Mouse (Mus musculus) skeletal muscle tissue, adult 2 months (tissue): ENCODE measurements around the gene Grik3.

Experiments used
- DNase-seq: peaks from one replicate; pipeline ENCODE4 v3.0.0-alpha.2; 2012; ENCODE audit warnings: low read depth, low spot score

The Grik3 gene

GRCm38 (mm10) chr4:125491505-125492121, 1.1 kb downstream of the Grik3 start:
- no peak for DNase-seq

GRCm38 (mm10) chr4:125492122-125492505, 1.6 kb downstream of the Grik3 start:
- DNase-seq, result no peak

- no peak for DNase-seq
Observed at GRCm38 (mm10) chr4:125492706-125493105, 2.2 kb downstream of the Grik3 start.

GRCm38 (mm10) chr4:125493124-125493523, 2.6 kb downstream of the Grik3 start:
- no peak for DNase-seq

GRCm38 (mm10) chr4:125495477-125495876, 5.0 kb downstream of the Grik3 start:
- no peak for DNase-seq

GRCm38 (mm10) chr4:125497001-125497400, 6.5 kb downstream of the Grik3 start:
- no peak for DNase-seq

GRCm38 (mm10) chr4:125497471-125497870, 7.0 kb downstream of the Grik3 start:
- DNase-seq, result no peak

GRCm38 (mm10) chr4:125498866-125499265, 8.4 kb downstream of the Grik3 start:
- no peak for DNase-seq

- no peak for DNase-seq
Observed at GRCm38 (mm10) chr4:125502861-125503260, 12.4 kb downstream of the Grik3 start.

GRCm38 (mm10) chr4:125512434-125512833, 21.9 kb downstream of the Grik3 start:
- DNase-seq, result no peak

- DNase-seq, result no peak
Observed at GRCm38 (mm10) chr4:125515646-125516045, 25.1 kb downstream of the Grik3 start.

GRCm38 (mm10) chr4:125516612-125517011, 26.1 kb downstream of the Grik3 start:
- DNase-seq, result no peak

- no peak for DNase-seq
Observed at GRCm38 (mm10) chr4:125518861-125519260, 28.4 kb downstream of the Grik3 start.

GRCm38 (mm10) chr4:125522931-125523330, 32.4 kb downstream of the Grik3 start:
- no peak for DNase-seq

- DNase-seq, result no peak
Observed at GRCm38 (mm10) chr4:125525266-125525665, 34.8 kb downstream of the Grik3 start.

- no peak for DNase-seq
Observed at GRCm38 (mm10) chr4:125526425-125526824, 35.9 kb downstream of the Grik3 start.

GRCm38 (mm10) chr4:125533965-125534364, 43.5 kb downstream of the Grik3 start:
- no peak for DNase-seq

GRCm38 (mm10) chr4:125534449-125534848, 43.9 kb downstream of the Grik3 start:
- DNase-seq, result no peak

- no peak for DNase-seq
Observed at GRCm38 (mm10) chr4:125534991-125535401, 44.5 kb downstream of the Grik3 start.

GRCm38 (mm10) chr4:125535465-125535864, 45.0 kb downstream of the Grik3 start:
- DNase-seq, result no peak

- DNase-seq, result no peak
Observed at GRCm38 (mm10) chr4:125535977-125536376, 45.5 kb downstream of the Grik3 start.

GRCm38 (mm10) chr4:125538301-125538965, 47.9 kb downstream of the Grik3 start:
- no peak for DNase-seq

GRCm38 (mm10) chr4:125539617-125540016, 49.1 kb downstream of the Grik3 start:
- DNase-seq, result no peak
